Mouse (Mus musculus) CH12.LX (cell line): ENCODE results near the gene Atp8a2.

Experiments
- CHD1 ChIP-seq: IDR thresholded peaks from 2 replicates; pipeline ENCODE4 v1.6.1; 2012; ENCODE audit warnings: low read depth, low read length, improper control_type of control experiment, inconsistent platforms
- CTCF ChIP-seq, 2 experiments: IDR thresholded peaks in 1 of 2; conservative IDR thresholded peaks in 1 of 2; 2 replicates each; pipeline ENCODE4 v1.5.1; 2011 to 2012; ENCODE audit warnings: low read depth in 2 of 2, low read length in 2 of 2, improper control_type of control experiment in 1 of 2, inconsistent platforms in 1 of 2, mild to moderate bottlenecking in 1 of 2, moderate library complexity in 1 of 2
- ELF1 ChIP-seq: IDR thresholded peaks from 2 replicates; pipeline ENCODE4 v1.6.1; 2014; ENCODE audit warnings: low read depth, mild to moderate bottlenecking, inconsistent platforms, low read length, improper control_type of control experiment
- EP300 ChIP-seq: IDR thresholded peaks from 2 replicates; pipeline ENCODE4 v1.6.1; 2011; ENCODE audit warnings: low read length, improper control_type of control experiment
- KAT2A ChIP-seq: IDR thresholded peaks from 2 replicates; pipeline ENCODE4 v1.6.1; 2012; ENCODE audit warnings: low read length, improper control_type of control experiment, inconsistent platforms; ENCODE audit not compliant: insufficient replicate concordance
- MAFK ChIP-seq: IDR thresholded peaks from 2 replicates; pipeline ENCODE4 v1.6.1; 2011; ENCODE audit warnings: low read length, improper control_type of control experiment; ENCODE audit not compliant: insufficient replicate concordance
- MAX ChIP-seq: IDR thresholded peaks from 2 replicates; pipeline ENCODE4 v1.6.1; 2011; ENCODE audit warnings: low read length, improper control_type of control experiment
- MAZ ChIP-seq: IDR thresholded peaks from 2 replicates; pipeline ENCODE4 v1.6.1; 2012; ENCODE audit warnings: low read depth, mild to moderate bottlenecking, inconsistent platforms, low read length, improper control_type of control experiment, moderate library complexity
- POLR2A ChIP-seq: IDR thresholded peaks from 2 replicates; pipeline ENCODE4 v1.6.1; 2011; ENCODE audit warnings: low read depth, mild to moderate bottlenecking, improper control_type of control experiment, low read length
- RCOR1 ChIP-seq: conservative IDR thresholded peaks from 2 replicates; pipeline ENCODE4 v1.6.1; 2012; ENCODE audit warnings: low read depth, mild to moderate bottlenecking, inconsistent platforms, low read length, improper control_type of control experiment
- SMC3 ChIP-seq: IDR thresholded peaks from 2 replicates; pipeline ENCODE4 v1.6.1; 2011; ENCODE audit warnings: low read depth, low read length, improper control_type of control experiment
- TCF12 ChIP-seq: IDR thresholded peaks from 2 replicates; pipeline ENCODE4 v1.6.1; 2014; ENCODE audit warnings: low read depth, mild to moderate bottlenecking, inconsistent platforms, low read length, improper control_type of control experiment

- TF ChIP-seq POLR2A (no peak), CTCF (conservative IDR thresholded peaks at IDR 0.05 in 1 of 2, IDR thresholded peaks at IDR 0.05 in 1 of 2; ENCODE audit: low read depth in 2 of 2, low read length in 2 of 2) (no peak), RCOR1 (no peak), MAX (no peak), TCF12 (no peak), MAZ (no peak), ELF1 (no peak), KAT2A (no peak), MAFK (no peak), SMC3 (no peak), CHD1 (no peak), EP300 (no peak)
Observed at GRCm38 (mm10) chr14:59641856-59642255, 555.1 kb downstream of the Atp8a2 start.
